Mouse (Mus musculus): Measurements from ENCODE around the gene Mcoln2. TPM values are rescaled to one million over a fixed set of nuclear protein-coding genes. Genes with fewer than 3 reads are reported as not detected.
A peak's percentile ranks its signal among the peaks of the same experiment; 100 is the strongest.

The Mcoln2 gene
- polyA plus RNA-seq (2015; fragmentation: Nextera tagmentation; extraction: Ambion mirVana): 11.1 and 12.5 TPM in 2 replicates

DNA sequence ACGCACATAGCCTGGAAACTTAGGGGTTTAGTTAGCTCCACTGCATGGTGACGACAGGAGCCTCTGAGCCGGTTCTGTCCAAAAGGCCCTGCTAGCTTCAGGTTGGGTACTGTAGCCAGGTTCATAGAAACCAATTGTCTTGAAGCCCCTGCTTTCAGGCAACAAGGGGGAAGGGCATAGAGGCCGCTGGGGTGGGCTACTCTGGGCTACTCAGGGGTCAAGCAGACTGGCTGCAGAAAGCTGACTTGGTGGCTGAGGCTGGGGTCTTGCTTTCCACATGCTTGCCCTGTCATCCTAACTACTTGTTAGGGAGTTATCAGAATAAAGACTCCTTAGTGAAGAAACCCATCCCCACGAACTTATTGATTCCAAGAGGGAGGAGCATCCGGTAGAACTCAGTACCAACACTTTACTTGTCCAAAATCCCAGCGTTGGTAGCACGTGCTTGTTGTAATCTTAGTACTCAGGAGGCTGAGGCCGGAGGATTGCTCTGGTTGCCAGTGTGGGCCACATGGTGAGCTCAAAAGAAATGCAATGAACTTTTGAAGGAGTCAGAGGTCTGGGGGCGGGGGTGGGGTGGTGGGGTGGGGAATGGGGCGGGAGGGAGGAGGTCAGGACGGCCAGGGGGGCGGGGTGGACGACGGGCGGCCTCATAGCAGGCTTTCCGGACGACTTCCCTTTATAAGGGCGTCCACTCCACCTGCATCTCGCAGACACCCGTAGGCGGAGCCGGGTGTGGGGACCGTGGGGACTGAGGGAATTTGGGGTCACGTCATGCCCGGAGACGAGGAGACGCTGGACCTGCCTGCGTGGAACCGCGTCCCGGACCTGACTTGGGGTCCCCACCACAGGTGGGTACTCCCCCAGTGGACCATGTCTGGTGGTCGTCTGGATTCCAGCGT is at the start of gene Mcoln2:
TSS of gene Mcoln2 (plus strand) at position 678 of the 902 bp plus-strand sequence.
- DNase-seq (ENCODE audit: low spot score): no peak

DNA sequence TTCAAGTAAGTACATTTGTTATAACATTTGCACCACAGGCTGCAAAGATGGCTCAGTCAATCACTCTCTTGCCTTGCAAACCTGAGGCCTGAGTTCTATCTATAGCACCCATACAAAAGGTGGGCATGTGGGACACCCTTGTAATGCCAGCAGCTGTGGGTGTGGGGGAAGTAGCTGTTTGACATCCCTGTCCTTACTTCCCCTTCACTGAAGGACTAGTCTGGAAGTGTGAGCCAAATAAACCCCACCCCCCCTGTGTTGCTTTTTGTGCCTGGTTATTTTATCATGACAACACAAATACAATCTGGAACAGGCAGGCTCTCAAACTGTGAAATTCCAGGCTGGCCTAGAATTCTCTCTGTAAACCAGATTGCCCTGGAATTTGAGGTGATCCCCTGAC is 49.7 kb upstream of the Mcoln2 start:
- DNase-seq (ENCODE audit: low spot score): no peak

DNA sequence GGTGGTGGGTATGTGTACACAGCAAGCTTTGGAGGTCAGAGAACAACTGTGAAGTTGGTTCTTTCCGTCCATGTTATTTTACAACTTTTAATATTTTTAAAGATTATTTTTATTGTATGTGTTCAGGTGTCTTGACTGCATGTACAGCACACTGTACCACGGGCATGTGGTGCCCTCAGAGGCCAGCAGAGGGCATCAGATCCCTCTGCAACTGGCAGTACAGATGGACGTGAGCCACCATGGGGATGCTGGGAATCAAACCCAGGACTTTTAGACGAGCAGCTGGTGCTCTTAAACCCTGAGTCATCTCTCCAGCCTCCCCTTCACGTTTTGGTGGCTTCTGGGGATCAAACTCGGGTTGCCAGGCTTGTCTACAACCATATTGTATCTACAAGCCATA is 47.6 kb upstream of the Mcoln2 start:
- peak; percentile 25 for DNase-seq (ENCODE audit: low spot score)

DNA sequence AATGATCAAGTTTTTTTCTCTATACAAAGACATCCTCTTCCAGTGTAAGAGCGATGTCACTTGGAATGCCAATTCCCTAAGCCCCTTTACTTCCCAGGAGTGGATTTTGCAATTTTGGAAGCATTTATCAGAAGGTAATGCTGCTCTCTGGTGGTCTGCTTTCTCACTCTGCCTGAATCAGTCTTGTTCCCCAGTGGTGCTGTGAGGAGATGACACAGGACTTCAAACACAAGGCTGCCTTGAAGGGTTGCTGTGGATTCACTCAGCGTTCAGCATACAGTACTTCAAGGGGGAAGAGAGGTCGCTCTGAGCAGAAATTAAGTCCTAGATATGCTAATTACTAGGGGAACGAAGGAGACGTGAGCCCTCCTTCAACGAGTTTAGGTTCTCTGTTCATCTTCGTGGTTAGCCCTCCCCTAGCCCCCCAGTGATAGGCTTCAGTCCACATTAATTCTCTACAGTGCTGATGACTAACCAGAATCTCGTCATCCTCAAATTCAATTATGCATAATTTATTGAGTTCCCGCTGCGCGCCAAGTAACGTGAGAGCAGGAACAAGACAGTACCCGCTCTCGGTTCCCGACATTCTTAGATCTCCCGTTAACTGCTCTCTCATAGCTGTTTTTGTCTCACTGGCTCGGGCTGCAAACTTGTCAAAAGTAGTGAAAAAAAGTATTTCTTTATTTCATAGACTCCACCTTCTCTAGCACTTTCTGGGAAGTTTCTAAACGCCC is 42.4 kb upstream of the Mcoln2 start:
- peak; percentile 33 for DNase-seq (ENCODE audit: low spot score)

DNA sequence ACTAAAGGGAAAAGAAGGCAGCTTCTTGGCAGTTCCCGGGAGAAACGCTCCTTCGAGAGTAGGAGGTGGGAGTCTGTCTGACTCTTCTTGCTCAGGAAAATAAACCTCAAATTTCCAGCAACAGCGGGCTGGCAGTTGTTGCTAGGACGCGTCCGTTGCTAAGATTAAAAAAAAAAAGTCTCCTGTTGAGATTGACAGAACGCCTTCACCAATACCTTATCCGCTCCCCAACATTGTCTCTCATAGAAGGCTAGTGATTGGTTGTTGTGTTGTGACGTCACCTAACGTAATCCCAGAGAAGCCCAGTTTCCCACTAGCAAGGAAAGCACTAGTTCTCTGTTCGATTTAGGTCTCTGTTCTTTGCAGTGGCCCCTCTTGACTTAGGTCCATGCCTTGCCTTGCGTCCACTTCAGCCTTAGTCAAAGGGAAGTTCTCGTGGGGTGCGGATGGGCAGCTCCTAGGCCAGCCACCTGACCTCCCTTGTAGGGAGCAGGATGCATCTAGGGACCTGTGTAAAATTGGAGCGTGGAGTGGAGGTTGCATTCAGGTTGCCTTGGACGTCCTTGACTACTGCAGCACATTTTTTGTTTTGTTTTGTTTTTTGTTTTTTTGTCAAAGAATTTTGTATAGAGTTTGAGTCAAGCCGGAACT is 41.6 kb upstream of the Mcoln2 start, which contains the start of gene Wdr63:
TSS of gene Wdr63 (minus strand) at position 210 of the 651 bp plus-strand sequence.
- peak; percentile 87 for DNase-seq (ENCODE audit: low spot score)

DNA sequence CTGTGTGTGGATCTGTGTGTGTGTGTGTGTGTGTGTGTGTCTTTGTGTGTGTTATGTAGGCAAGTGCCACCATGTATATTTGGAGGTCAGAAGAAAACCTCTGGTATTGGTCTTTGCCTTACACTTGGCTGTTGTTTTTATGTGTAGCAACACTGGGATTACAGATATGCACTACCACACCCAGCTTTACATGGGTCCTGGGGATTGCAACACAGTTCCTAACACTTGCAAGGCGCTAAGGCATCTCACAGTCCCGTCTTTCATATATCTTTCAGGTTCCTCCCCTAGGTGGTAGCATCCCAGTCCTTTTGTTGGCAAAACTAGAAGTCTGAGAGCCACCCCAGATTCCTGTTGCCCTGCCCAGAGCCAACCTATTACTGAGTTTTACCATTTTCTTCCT is 40.7 kb upstream of the Mcoln2 start:
- DNase-seq (ENCODE audit: low spot score): no peak

DNA sequence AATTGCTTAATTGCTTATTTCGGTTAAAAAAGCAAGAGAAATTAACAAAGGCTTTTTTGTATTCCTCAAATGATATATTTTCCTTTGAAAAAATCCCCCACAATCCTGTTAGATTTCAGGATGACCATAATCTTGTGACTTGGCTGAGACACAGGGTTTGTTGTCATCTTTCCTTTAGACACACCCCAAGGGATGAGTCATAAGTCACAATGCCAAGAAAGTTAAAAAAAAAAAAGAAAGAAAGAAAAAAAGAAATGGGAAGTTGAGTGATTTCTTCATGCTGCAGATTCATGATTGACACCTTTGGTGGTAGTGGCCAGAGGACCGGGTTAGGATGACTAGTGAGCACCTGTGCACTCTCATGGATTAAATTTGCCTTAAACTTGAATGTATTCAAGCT is 39.3 kb upstream of the Mcoln2 start:
- DNase-seq (ENCODE audit: low spot score): no peak

DNA sequence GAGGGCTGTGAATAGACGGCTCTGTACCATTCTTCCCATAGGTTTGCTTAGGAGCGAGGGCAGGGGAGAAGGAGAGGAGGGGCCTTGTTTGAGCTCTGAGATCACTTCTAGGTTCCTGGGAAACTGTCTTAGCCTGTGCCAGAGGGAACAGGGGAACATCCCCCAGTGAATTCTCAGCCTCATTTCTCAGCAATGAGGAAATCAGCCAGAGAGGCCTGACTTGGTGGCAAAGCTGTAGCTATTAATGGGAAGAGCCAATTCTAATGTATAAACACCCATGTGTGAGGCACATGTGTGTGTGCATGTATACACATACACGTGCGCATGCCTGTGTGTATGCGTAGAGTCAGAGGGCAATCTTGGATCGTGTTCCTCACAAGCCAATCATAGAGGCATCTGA is 38.7 kb upstream of the Mcoln2 start:
- no peak for DNase-seq (ENCODE audit: low spot score)

DNA sequence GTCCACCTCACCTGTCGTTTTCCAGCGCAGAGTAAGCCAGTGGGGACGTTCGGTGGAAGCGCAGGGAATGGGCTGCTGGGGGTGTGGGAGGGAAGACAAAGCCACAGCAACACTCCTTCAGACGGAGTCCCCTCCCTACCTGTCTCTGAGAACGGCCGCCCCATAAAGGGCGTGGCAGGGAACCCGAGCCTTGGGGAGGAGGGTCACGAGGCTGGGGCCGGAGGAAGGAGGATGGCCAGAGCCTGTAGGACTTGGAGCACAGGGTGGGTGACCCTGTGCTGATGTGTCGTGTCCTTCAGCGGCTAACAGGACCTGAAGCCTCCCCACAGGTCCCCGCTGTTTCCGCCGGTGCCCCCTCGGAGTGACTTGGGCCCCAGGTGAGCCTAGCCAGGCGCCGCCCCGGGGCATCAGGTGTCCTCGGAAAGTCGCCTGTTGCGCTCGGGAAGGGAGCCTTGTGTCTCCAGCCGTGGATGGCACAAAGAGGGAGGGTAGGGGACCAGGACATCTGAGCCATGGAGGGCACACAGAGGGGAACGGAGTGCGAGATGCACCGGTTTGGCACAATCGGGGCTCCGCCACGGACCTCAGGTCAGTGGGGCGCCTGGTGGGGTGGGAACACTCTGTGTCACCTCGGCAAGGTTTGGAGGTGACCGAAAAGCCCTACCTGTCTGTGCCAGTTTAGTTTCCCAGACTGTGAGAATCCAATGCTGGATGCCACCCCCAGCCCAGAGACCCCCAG is 32.2 kb upstream of the Mcoln2 start, which contains the start of gene Mcoln3:
TSS of gene Mcoln3 (plus strand) at position 193 of the 739 bp plus-strand sequence.
- DNase-seq (ENCODE audit: low spot score): no peak

DNA sequence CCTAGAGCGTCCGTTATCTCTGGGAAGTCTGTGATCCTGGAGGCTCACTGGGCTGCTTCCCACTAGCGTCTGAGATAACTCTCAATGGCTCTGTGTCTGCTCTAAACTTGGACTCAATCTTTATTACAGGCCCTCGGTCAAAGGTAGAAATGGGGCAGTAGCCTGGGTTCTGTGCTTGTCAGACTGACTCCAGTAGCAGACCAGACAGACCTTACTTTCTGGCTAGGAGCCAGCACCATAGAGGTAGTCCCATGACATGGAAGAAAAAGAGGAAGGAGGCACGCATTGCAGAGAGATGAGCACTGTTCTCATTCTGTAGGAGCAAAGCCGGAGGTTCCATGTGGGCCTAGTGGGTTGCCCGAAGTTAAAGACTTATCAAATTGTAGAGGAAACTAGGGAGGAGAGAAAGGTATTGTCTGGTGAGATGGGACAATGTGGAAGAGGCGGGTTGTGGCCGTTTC is 31.6 kb upstream of the Mcoln2 start:
- DNase-seq (ENCODE audit: low spot score): no peak

DNA sequence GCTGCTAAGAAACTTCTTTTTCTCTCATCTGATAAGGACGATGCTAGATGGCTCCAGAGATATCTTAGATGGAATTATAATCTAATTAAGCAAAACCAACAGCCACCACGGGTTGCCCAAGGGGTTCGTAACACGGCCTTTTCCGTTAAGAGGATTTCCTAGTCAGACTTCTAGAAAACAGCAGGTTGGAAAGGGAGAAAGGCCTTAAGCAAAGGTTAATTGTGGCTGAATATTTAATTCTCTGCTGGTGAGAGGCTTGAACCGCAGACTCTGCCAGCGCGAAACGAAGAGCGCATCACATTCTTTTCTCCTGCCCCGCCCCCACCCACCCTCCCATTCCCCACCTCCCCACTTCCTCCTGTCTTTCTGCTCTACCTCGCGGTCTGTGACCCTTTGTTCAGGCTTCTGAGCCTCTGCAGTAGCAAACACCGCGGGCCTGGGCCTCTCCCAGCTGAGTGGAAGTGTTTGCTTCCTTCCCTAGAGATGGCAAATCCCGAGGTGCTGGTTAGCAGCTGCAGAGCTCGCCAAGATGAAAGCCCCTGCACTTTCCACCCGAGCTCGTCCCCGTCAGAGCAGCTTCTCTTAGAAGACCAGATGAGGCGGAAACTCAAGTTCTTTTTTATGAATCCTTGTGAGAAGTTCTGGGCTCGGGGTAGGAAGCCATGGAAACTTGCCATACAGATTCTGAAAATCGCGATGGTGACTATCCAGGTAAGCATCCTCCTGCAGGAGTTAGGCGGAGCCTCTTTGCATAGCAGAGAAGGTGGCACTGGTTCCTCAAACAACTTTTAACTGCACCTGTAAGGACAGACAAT is 28.1 kb upstream of the Mcoln2 start:
- peak; percentile 82 for DNase-seq (ENCODE audit: low spot score)

DNA sequence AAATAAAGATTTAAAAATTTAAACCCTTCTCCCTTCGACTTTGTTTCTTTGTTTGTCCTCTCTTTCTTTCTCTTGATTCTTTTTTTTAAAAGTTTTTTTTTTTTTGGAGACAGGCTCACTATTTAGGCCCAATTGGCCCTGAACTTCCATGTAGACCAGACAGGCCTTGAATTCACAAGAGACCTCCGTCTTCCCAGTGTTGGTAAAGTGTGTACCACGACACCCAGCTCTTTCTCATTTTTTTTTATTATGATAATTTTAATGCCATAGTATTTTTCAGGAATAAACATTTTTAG is 27.6 kb upstream of the Mcoln2 start:
- no peak for DNase-seq (ENCODE audit: low spot score)

DNA sequence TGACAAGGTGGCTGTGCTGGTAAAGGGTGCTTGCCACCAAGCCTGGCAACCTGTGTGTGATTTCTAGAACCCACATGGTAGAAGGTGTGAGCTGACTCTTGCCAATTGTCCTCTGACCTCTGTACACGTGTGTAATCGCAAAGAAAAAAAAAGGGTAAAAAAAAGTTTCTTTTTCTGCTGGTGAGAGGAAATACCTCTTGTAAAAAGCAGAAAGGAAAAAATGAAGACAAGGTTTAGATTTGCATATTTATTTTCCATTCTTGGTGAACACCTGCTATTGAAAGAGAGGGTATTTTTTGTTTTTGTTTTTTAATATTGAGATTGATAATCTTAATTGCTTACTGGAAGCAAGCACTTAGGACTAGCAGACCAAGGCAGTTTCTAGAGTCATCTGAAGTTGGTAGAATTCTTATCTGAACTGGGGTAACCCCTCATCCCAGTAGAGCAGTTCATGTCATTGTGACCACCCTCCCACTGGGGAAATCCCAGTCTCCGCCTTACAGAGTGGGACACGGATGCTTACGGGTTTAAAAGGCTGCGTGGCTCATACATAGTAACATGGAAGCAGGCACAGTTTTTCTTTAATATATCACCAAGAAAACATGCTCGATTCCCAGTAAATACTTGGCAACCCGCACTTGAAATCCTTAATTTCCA is 26.7 kb upstream of the Mcoln2 start:
- no peak for DNase-seq (ENCODE audit: low spot score)

DNA sequence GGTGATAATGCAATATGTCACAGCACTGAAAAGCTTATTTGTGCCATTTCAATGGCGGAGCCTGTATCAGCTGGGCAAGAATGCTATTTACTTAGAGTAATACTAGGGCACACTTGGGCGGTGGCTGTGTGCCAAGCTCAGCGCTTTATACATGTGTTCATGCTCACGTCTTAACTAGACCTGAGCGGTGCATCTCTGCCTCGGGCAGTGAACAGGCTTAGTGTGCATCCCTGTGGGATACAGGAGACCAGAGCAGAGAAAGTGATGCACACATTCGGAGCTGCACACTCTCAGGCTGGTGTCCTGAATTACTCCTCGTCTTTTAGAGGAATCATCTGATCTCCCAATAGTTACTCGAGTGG is 26.2 kb upstream of the Mcoln2 start:
- no peak for DNase-seq (ENCODE audit: low spot score)

DNA sequence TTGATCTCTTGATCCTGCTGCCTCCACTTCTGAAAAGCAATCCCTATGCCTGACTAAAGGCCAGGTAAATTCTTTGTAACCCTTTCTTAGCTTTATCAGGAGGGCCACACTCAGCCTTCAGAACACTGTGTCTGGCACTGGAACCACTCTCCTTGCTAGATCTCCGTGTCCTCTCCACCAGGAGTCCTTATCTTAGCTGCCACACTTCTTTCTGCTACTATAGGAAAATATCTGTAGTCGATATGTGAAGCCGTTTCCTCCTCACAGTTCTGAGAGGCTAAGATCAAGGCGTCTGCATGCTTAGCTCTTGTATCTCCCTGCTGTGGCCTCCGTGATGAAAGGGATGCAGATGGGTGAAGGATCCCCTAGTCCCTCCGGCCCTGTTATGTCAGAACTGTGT is 22.4 kb upstream of the Mcoln2 start:
- DNase-seq (ENCODE audit: low spot score): no peak

DNA sequence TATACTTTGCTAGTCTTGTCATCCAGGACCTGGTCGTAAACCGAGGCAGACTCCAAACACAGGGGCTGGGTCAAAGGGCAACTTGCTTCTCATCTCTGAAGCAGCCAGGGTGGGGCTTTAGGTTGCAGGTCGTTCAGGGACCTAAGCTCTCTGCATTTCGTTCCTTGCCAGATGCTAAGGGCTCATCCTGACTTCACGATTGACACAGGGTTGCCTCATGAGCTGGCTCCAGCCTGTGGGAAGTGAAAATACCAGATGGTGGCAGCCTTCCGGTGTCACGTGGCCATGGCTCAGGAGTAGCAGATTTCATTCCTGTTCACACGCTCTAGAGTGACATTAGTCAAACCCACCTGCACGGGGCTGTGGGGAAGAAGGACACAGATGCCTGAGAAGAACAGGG is 14.8 kb upstream of the Mcoln2 start:
- DNase-seq (ENCODE audit: low spot score): peak; percentile 45

DNA sequence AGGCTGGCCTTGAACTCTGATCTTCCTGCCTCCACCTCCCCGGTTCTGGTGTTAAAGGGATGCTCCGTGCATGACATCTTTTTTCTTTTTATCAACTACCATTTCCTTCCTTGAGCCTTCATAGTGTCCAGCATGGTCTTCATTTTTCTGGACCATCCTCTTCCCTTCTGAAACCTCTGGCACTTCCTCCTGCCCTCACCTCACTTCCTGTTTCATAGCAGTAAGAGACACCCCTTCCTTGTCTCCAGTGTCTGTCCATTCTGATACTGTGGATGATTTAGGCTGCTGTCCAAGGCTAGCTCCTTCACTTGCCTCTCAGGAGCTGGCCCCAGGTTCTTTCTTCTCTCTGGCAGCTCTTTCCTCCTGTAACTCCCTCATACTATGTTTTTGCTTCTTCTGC is 14.2 kb upstream of the Mcoln2 start:
- no peak for DNase-seq (ENCODE audit: low spot score)

DNA sequence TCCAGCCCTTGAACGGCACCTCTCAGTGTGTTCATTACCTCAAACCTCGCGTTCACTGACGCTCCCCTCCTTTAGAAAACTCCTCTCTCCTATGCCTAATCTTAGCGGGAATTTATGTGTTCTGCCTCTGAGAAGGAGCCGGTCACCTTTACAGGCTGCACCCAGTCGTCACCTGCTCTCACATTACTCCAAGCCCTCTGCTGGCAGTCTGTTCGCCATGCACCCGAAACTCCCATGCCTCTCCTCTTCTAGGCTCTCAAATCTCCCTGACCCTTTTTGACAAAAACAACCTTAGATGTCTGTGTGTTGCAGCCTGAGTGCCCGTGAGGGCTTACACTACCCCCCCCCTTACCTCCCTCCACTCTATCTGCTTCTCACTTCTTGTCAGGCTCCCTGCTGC is 13.2 kb upstream of the Mcoln2 start:
- DNase-seq (ENCODE audit: low spot score): peak; percentile 36

DNA sequence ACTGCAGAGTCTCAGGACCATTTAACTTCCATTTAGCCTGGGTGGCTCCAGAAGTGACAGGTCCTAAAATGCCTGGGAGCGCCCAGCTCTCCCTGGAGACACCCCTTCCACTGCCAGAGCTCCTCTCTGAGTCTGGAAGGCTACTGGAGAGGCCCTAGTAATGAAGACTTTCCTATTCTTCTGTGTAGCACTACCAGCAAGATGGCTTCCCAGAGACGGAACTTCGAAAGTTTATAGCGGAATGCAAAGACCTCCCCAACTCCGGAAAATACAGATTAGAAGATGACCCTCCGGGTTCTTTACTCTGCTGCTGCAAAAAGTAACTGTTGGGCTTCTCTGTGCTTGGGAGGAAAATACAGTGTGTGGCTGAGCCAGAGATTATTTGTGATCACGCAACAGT is 9.4 kb upstream of the Mcoln2 start:
- DNase-seq (ENCODE audit: low spot score): no peak

DNA sequence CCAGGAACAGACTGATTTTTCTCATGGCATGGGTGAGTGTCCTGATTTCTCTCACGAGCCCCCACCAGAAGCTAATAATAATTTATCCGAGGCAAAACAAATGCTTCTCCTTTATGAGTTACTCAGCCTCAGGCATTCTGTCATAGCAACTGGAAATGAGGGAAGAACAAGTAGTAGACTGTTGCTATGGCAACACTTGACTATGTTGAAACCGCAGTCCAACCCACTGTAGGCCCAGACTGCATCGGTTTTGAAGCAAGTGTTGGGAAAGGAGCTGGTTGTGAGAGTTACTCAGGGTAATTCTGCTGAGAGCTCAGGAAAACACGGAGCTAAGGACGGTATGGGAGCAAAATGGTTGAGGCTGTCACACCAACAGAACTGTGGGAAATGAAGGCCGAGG is 7.1 kb upstream of the Mcoln2 start:
- no peak for DNase-seq (ENCODE audit: low spot score)
